ENCODE assay signal across 25 mouse cellular contexts in genomic region chr3:28012177-28012576, GRCm38 (mm10).
DNase-seq lines count a peak whose midpoint lies in the region; ATAC-seq and TF ChIP-seq lines count a peak whose summit lies in the region.
"Had no signal": no experiment of that assay in that cellular context is flagged by ENCODE, and none has a peak within 500 bp of the region (broad histone marks: within the 10 kb centered on the region; RNA-seq: fewer than 3 reads in every experiment).

No protein-coding gene starts in this region.

- no peak overlapping the region for H3K4me3 ChIP-seq in liver, postnatal 0 days (ENCODE audit: low read depth, low read length)
- no peak overlapping the region for H3K4me3 ChIP-seq in kidney, embryonic 14.5 days (ENCODE audit: low read length)
- H3K4me3 ChIP-seq: embryonic facial prominence, embryonic 13.5 days; erythroblast, embryonic 14.5 days; forebrain, embryonic 12.5 days; heart, embryonic 12.5 days; hindbrain, embryonic 10.5 days; midbrain, embryonic 10.5 days had no signal

- DNase-seq in heart, adult 11 months = peak; percentile 94
- DNase-seq in heart, adult 8-10 months (ENCODE audit: low spot score) = no peak
- DNase-seq in lung, postnatal 36 days = peak; percentile 32
- DNase-seq in lung, postnatal 14 days = no peak
- DNase-seq in liver, postnatal 0 days = peak; percentile 33
- no peak for DNase-seq in cerebellum, postnatal 25 days
- DNase-seq: adrenal gland, postnatal 25 days; cerebellum, adult 11-12 months; cerebellum, postnatal 14 days; embryo, embryonic 11 days; heart, postnatal 10 days; kidney, adult 11 months; right cerebral cortex, postnatal 4 days; thymus, adult 2 months; thymus, postnatal 4 days had no signal

- no peak overlapping the region for H3K4me2 ChIP-seq in liver, postnatal 0 days (ENCODE audit: low read depth, low read length)
- H3K4me2 ChIP-seq in kidney, embryonic 14.5 days (replicated peaks; ENCODE audit: low read depth, low read length) = no peak overlapping the region
- H3K4me2 ChIP-seq: embryonic facial prominence, embryonic 13.5 days; forebrain, embryonic 12.5 days; heart, embryonic 12.5 days had no signal

- TF ChIP-seq CTCF in liver, postnatal 0 days (IDR thresholded peaks at IDR 0.05; ENCODE audit: low read depth) = no peak

- H3K27ac ChIP-seq in liver, postnatal 0 days (ENCODE audit: low read depth) = peak overlapping the region; percentile 48; the same call in 1 of the 2 replicates
- no peak overlapping the region for H3K27ac ChIP-seq in kidney, embryonic 14.5 days (ENCODE audit: low read depth, low read length)
- H3K27ac ChIP-seq: embryonic facial prominence, embryonic 13.5 days; forebrain, embryonic 12.5 days; hindbrain, embryonic 10.5 days; liver, embryonic 14.5 days; midbrain, embryonic 10.5 days had no signal

- H3K36me3 ChIP-seq in liver, postnatal 0 days (replicated peaks; ENCODE audit: insufficient read depth, low read length) = no peaks in the 10 kb centered on the region
- H3K36me3 ChIP-seq in kidney, embryonic 14.5 days (ENCODE audit: control insufficient read depth, insufficient read depth, low read length) = no peaks in the 10 kb centered on the region
- H3K36me3 ChIP-seq: embryonic facial prominence, embryonic 13.5 days; forebrain, embryonic 12.5 days; heart, embryonic 12.5 days; hindbrain, embryonic 10.5 days; midbrain, embryonic 10.5 days had no signal

- no peaks in the 10 kb centered on the region for H3K27me3 ChIP-seq in liver, postnatal 0 days (ENCODE audit: insufficient read depth, low read length)
- no peaks in the 10 kb centered on the region for H3K27me3 ChIP-seq in kidney, embryonic 14.5 days (ENCODE audit: control insufficient read depth, insufficient read depth, low read length)
- H3K27me3 ChIP-seq: embryonic facial prominence, embryonic 13.5 days; forebrain, embryonic 12.5 days; heart, embryonic 12.5 days had no signal

- no peaks in the 10 kb centered on the region for H3K9me3 ChIP-seq in liver, postnatal 0 days (ENCODE audit: low read length)
- peaks cover 4% of the 10 kb centered on the region; the same call in 1 of the 2 replicates for H3K9me3 ChIP-seq in kidney, embryonic 14.5 days (ENCODE audit: control insufficient read depth, low read length)
- H3K9me3 ChIP-seq: embryonic facial prominence, embryonic 13.5 days; forebrain, embryonic 12.5 days; heart, embryonic 12.5 days; hindbrain, embryonic 10.5 days; midbrain, embryonic 10.5 days had no signal

- H3K4me1 ChIP-seq in liver, postnatal 0 days (ENCODE audit: insufficient read depth) = 0 out of 2 replicates have a peak, but pooled peaks cover 5% of the 10 kb centered on the region
- no peaks in the 10 kb centered on the region for H3K4me1 ChIP-seq in kidney, embryonic 14.5 days (ENCODE audit: control insufficient read depth, insufficient read depth, low read length)

- no peak for TF ChIP-seq EP300 in liver, postnatal 0 days (IDR thresholded peaks at IDR 0.05; ENCODE audit: low read depth)

- WGBS in liver, postnatal 0 days (ENCODE audit: insufficient replicate concordance) = 49% methylated on average over 7 of the region's 7 CpGs
- WGBS in kidney, embryonic 14.5 days = 81% methylated on average over 7 of the region's 7 CpGs

- ATAC-seq in liver, postnatal 0 days = peak; percentile 70
- ATAC-seq in neutrophil, adult 5-6 weeks (ENCODE audit: extremely low read depth, insufficient number of reproducible peaks, low FRiP score, poor library complexity, severe bottlenecking) = peak; percentile 34; the same call in 1 of the 2 replicates
- no peak for ATAC-seq in kidney, embryonic 14.5 days (ENCODE audit: low FRiP score, low TSS enrichment)
- ATAC-seq: CD4-positive, CD25-positive, alpha-beta regulatory T cell, adult 4 months had no signal

- no peak overlapping the region for H3K9ac ChIP-seq in liver, postnatal 0 days (replicated peaks)
- H3K9ac ChIP-seq in kidney, embryonic 14.5 days (ENCODE audit: low read depth, low read length) = no peak overlapping the region
- H3K9ac ChIP-seq: embryonic facial prominence, embryonic 13.5 days; forebrain, embryonic 12.5 days; heart, embryonic 12.5 days; liver, embryonic 14.5 days had no signal

Comparison
In these comparisons a context has a peak if more than half of its experiments do, and no peak if none do; other contexts are left out.
1. DNase-seq: peak in heart, adult 11 months (single experiment), lung, postnatal 36 days (single experiment) and liver, postnatal 0 days (single experiment); none in heart, adult 8-10 months (single experiment), lung, postnatal 14 days (single experiment) and cerebellum, postnatal 25 days (0 of 2).